ENCODE assay signal across 24 mouse cellular contexts in the genomic region with DNA sequence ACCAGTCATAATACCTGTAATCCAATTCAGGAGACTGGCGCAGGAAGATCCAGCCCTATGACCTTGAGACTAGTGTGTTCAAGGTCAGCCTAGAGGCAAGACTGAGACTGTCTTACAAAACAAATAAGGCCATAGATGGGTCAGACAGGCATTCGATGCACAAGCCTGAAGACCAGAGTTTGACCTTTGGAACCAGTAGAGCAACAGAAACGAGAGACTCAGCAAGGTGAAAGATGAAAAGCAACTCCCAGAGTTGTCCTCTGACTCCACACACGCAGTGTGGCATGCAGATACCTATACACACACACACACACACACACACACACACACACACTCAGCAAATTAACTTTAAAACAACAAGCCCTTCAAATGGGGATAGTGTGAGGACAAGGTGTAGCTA. TPM values are rescaled to one million over a fixed set of nuclear protein-coding genes. Genes with fewer than 3 reads are reported as not detected.
DNase-seq lines count a peak whose midpoint lies in the region; ATAC-seq and TF ChIP-seq lines count a peak whose summit lies in the region.
"Had no signal": no experiment of that assay in that cellular context is flagged by ENCODE, and none has a peak within 500 bp of the region (broad histone marks: within the 10 kb centered on the region; RNA-seq: fewer than 3 reads in every experiment).

No protein-coding gene starts in this region.

- no peak for TF ChIP-seq CTCF in liver, adult 2 months (IDR thresholded peaks at IDR 0.05; ENCODE audit: low read depth, low read length)
- no peak for TF ChIP-seq CTCF in intestine, postnatal 0 days (IDR thresholded peaks at IDR 0.05; ENCODE audit: low read depth)

- H3K36me3 ChIP-seq in kidney, embryonic 15.5 days, result no peaks in the 10 kb centered on the region
- H3K36me3 ChIP-seq in liver, adult 2 months (ENCODE audit: control insufficient read depth, insufficient read depth, low read length), result no peaks in the 10 kb centered on the region
- no peaks in the 10 kb centered on the region for H3K36me3 ChIP-seq in intestine, postnatal 0 days (ENCODE audit: control insufficient read depth, insufficient read depth)
- H3K36me3 ChIP-seq: embryonic facial prominence, embryonic 13.5 days; forebrain, embryonic 12.5 days; G1E; heart, embryonic 15.5 days had no signal

- 0 out of 2 replicates have a peak, but pooled peaks cover 4% of the 10 kb centered on the region for H3K4me1 ChIP-seq in kidney, embryonic 15.5 days
- peaks cover 13% of the 10 kb centered on the region for H3K4me1 ChIP-seq in liver, adult 2 months (ENCODE audit: control insufficient read depth, insufficient read depth, low read length)
- H3K4me1 ChIP-seq in intestine, postnatal 0 days (replicated peaks; ENCODE audit: control insufficient read depth, insufficient read depth, low read length), result 0 out of 2 replicates have a peak, but pooled peaks cover 4% of the 10 kb centered on the region
- H3K4me1 ChIP-seq: embryonic facial prominence, embryonic 13.5 days; forebrain, embryonic 12.5 days had no signal

- H3K27me3 ChIP-seq in kidney, embryonic 15.5 days, result no peaks in the 10 kb centered on the region
- no peaks in the 10 kb centered on the region for H3K27me3 ChIP-seq in liver, adult 2 months (ENCODE audit: control insufficient read depth, insufficient read depth, low read length)
- no peaks in the 10 kb centered on the region for H3K27me3 ChIP-seq in intestine, postnatal 0 days (replicated peaks; ENCODE audit: control insufficient read depth, insufficient read depth, low read length)
- H3K27me3 ChIP-seq: embryonic facial prominence, embryonic 13.5 days; forebrain, embryonic 12.5 days; heart, embryonic 15.5 days had no signal

- no peak overlapping the region for H3K4me2 ChIP-seq in kidney, embryonic 15.5 days
- no peak overlapping the region for H3K4me2 ChIP-seq in intestine, postnatal 0 days (replicated peaks; ENCODE audit: low read depth)
- H3K4me2 ChIP-seq: embryonic facial prominence, embryonic 13.5 days; forebrain, embryonic 12.5 days; heart, embryonic 11.5 days; heart, embryonic 15.5 days had no signal

- no peaks in the 10 kb centered on the region for H3K9me3 ChIP-seq in kidney, embryonic 15.5 days (replicated peaks)
- H3K9me3 ChIP-seq in intestine, postnatal 0 days (ENCODE audit: control insufficient read depth), result no peaks in the 10 kb centered on the region
- H3K9me3 ChIP-seq: embryonic facial prominence, embryonic 13.5 days; forebrain, embryonic 12.5 days; G1E; heart, embryonic 15.5 days had no signal

- H3K79me2 ChIP-seq in liver, adult 2 months (ENCODE audit: control insufficient read depth, insufficient read depth, low read length), result no peaks in the 10 kb centered on the region

- H3K27ac ChIP-seq in kidney, embryonic 15.5 days, result no peak overlapping the region
- H3K27ac ChIP-seq in liver, adult 2 months (replicated peaks; ENCODE audit: insufficient read depth, low read depth, low read length), result no peak overlapping the region
- peak overlapping the region; percentile 50; the same call in 1 of the 2 replicates for H3K27ac ChIP-seq in intestine, postnatal 0 days (ENCODE audit: low read depth, low read length)
- H3K27ac ChIP-seq: embryonic facial prominence, embryonic 13.5 days; forebrain, embryonic 12.5 days; heart, adult 2 months; heart, embryonic 15.5 days had no signal

- ATAC-seq in kidney, embryonic 15.5 days (replicated peaks; ENCODE audit: low FRiP score), result no peak
- peak; percentile 42; the same call in 1 of the 2 replicates for ATAC-seq in intestine, postnatal 0 days
- ATAC-seq in monocyte, adult 5-6 weeks (replicated peaks; ENCODE audit: insufficient number of reproducible peaks, low FRiP score, low TSS enrichment, poor library complexity, severe bottlenecking), result no peak
- ATAC-seq: forebrain, embryonic 16.5 days had no signal

- no peak for TF ChIP-seq POLR2A in liver, adult 2 months (IDR thresholded peaks at IDR 0.05; ENCODE audit: extremely low read depth, insufficient read depth, low read length)

- no peak overlapping the region for H3K9ac ChIP-seq in kidney, embryonic 15.5 days
- no peak overlapping the region for H3K9ac ChIP-seq in liver, adult 2 months (ENCODE audit: low read depth, low read length)
- no peak overlapping the region for H3K9ac ChIP-seq in intestine, postnatal 0 days (ENCODE audit: low read depth, low read length)
- H3K9ac ChIP-seq: embryonic facial prominence, embryonic 13.5 days; forebrain, embryonic 12.5 days; heart, embryonic 15.5 days had no signal

- H3K4me3 ChIP-seq in kidney, embryonic 15.5 days (replicated peaks), result no peak overlapping the region
- no peak overlapping the region for H3K4me3 ChIP-seq in liver, adult 2 months (ENCODE audit: insufficient read depth, low read depth, low read length)
- H3K4me3 ChIP-seq in intestine, postnatal 0 days (ENCODE audit: low read depth, low read length), result no peak overlapping the region
- H3K4me3 ChIP-seq: embryonic facial prominence, embryonic 13.5 days; forebrain, embryonic 12.5 days; heart, adult 2 months; heart, embryonic 15.5 days had no signal

- WGBS in kidney, embryonic 15.5 days, result 62% methylated on average over 4 of the region's 4 CpGs
- 29% methylated on average over 4 of the region's 4 CpGs for WGBS in liver, adult 2 months
- WGBS in intestine, postnatal 0 days, result 42% methylated on average over 4 of the region's 4 CpGs

- peak; percentile 70 for DNase-seq in kidney, adult 9 months
- DNase-seq in liver, adult 2 months (ENCODE audit: extremely low read depth, low read depth, low spot score), result peak; percentile 51
- no peak for DNase-seq in liver
- DNase-seq in R1 (ENCODE audit: low read depth, low spot score), result peak; percentile 35
- DNase-seq in MN1 (ENCODE audit: low spot score), result no peak
- DNase-seq: adrenal gland, adult 2 months; adrenal gland, postnatal 25 days; cerebellum, adult 18-20 months; cerebellum, adult 9-11 months; cerebellum, postnatal 36 days; gastrocnemius, postnatal 14 days; heart, adult 2 months; heart, postnatal 14 days had no signal

RNA-seq across cellular contexts. Expression of gene Chrne, which starts 7.9 kb away (rescaled TPM):
- 0.27 TPM in 1 of 2 replicates, not detected in the other for polyA plus RNA-seq in kidney, embryonic 15.5 days (2015; fragmentation: Nextera tagmentation; extraction: Ambion mirVana)
- 0.07 and 0.09 TPM in 2 replicates for total RNA-seq in liver, adult 2 months (2014; rRNA removed)
- 1.1 and 1.3 TPM in 2 replicates for polyA plus RNA-seq in liver, adult 2 months (2012; rRNA removed)
- 0.12 TPM in 1 of 2 replicates, not detected in the other for polyA plus RNA-seq in intestine, postnatal 0 days (2015; fragmentation: Nextera tagmentation; extraction: Ambion mirVana)
- 2.1 to 17.4 TPM (median 5.5 TPM) in 3 replicates for total RNA-seq in monocyte, adult 5-6 weeks (2017)
- total RNA-seq: adrenal gland, adult 2 months; adrenal gland, postnatal 25 days; G1E; heart, adult 2 months; heart, postnatal 14 days; hematopoietic stem cell, adult 5-6 weeks had no signal
- polyA plus RNA-seq: embryonic facial prominence, embryonic 13.5 days; forebrain, embryonic 12.5 days; G1E; heart, adult 2 months; heart, embryonic 11.5 days; heart, embryonic 15.5 days had no signal

RNA-seq across cellular contexts. Expression of gene 4930544D05Rik, which starts 11.2 kb away (rescaled TPM):
- not detected in 2 replicates for polyA plus RNA-seq in kidney, embryonic 15.5 days (2015; fragmentation: Nextera tagmentation; extraction: Ambion mirVana)
- total RNA-seq in liver, adult 2 months (2014; rRNA removed), result not detected in 2 replicates
- polyA plus RNA-seq in liver, adult 2 months (2012; rRNA removed), result not detected in 2 replicates
- polyA plus RNA-seq in intestine, postnatal 0 days (2015; fragmentation: Nextera tagmentation; extraction: Ambion mirVana), result not detected in 2 replicates
- total RNA-seq in monocyte, adult 5-6 weeks (2017), result not detected in 3 replicates
- total RNA-seq: adrenal gland, adult 2 months; adrenal gland, postnatal 25 days; G1E; gastrocnemius, adult 18-20 months; gastrocnemius, postnatal 14 days; heart, adult 2 months; heart, postnatal 14 days; hematopoietic stem cell, adult 5-6 weeks had no signal
- polyA plus RNA-seq: adrenal gland, adult 2 months; embryonic facial prominence, embryonic 13.5 days; forebrain, embryonic 12.5 days; forebrain, embryonic 16.5 days; G1E; heart, embryonic 11.5 days; heart, embryonic 15.5 days had no signal

RNA-seq across cellular contexts. Expression of gene Gp1ba, which starts 12.0 kb away (rescaled TPM):
- 0.19 and 0.30 TPM in 2 replicates for polyA plus RNA-seq in kidney, embryonic 15.5 days (2015; fragmentation: Nextera tagmentation; extraction: Ambion mirVana)
- total RNA-seq in liver, adult 2 months (2014; rRNA removed), result 0.07 TPM in 1 of 2 replicates, not detected in the other
- 0.09 TPM in 1 of 2 replicates, not detected in the other for polyA plus RNA-seq in liver, adult 2 months (2012; rRNA removed)
- 0.07 and 0.10 TPM in 2 replicates for polyA plus RNA-seq in intestine, postnatal 0 days (2015; fragmentation: Nextera tagmentation; extraction: Ambion mirVana)
- 0.57 to 3.3 TPM in 2 of 3 replicates, not detected in the other for total RNA-seq in monocyte, adult 5-6 weeks (2017)
- total RNA-seq: adrenal gland, postnatal 25 days had no signal

RNA-seq across cellular contexts. Expression of gene Rnf167, which starts 20.2 kb away (rescaled TPM):
- polyA plus RNA-seq in kidney, embryonic 15.5 days (2015; fragmentation: Nextera tagmentation; extraction: Ambion mirVana), result 115 and 122 TPM in 2 replicates
- 34.3 and 37.7 TPM in 2 replicates for total RNA-seq in liver, adult 2 months (2014; rRNA removed)
- 68.4 and 75.4 TPM in 2 replicates for polyA plus RNA-seq in liver, adult 2 months (2012; rRNA removed)
- polyA plus RNA-seq in intestine, postnatal 0 days (2015; fragmentation: Nextera tagmentation; extraction: Ambion mirVana), result 107 TPM in 2 replicates
- 89.4 to 129 TPM (median 90.9 TPM) in 3 replicates for total RNA-seq in monocyte, adult 5-6 weeks (2017)

RNA-seq across cellular contexts. Expression of gene Slc25a11, which starts 20.4 kb away (rescaled TPM):
- 178 and 186 TPM in 2 replicates for polyA plus RNA-seq in kidney, embryonic 15.5 days (2015; fragmentation: Nextera tagmentation; extraction: Ambion mirVana)
- total RNA-seq in liver, adult 2 months (2014; rRNA removed), result 108 and 109 TPM in 2 replicates
- polyA plus RNA-seq in liver, adult 2 months (2012; rRNA removed), result 113 and 118 TPM in 2 replicates
- 192 and 210 TPM in 2 replicates for polyA plus RNA-seq in intestine, postnatal 0 days (2015; fragmentation: Nextera tagmentation; extraction: Ambion mirVana)
- total RNA-seq in monocyte, adult 5-6 weeks (2017), result 41.1 to 62.6 TPM (median 43.5 TPM) in 3 replicates

Comparison
In these comparisons a context has a peak if more than half of its experiments do, and no peak if none do; other contexts are left out.
1. DNase-seq: peak in kidney, adult 9 months (single experiment), liver, adult 2 months (single experiment) and R1 (single experiment); none in liver (single experiment) and MN1 (single experiment).